Mouse (Mus musculus): Measurements from ENCODE around the gene Frmpd4.

DNA sequence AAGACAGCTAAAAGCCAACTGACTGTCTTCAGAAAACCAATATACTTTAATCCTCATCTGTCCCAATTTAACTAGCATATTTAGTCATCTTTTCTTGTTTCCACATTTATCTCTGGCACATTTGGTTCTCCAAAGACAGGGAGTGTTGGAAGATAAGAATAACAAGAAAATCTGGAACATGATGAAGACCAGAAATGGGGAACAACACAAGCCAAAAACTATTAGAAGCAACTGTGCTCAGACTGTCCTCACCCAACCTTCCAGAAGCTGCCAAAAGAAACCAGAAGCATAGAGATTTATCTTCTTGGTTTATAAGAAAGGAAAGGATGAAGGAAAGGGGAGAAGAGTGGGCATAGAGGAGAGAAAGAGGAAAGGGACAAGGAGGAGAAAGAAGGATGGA lies 748.6 kb downstream of the Frmpd4 start:
- TF ChIP-seq CTCF (conservative IDR thresholded peaks at IDR 0.05; ENCODE audit: low read length) (no peak), POU5F1 (IDR thresholded peaks at IDR 0.05; ENCODE audit: borderline replicate concordance, low read length) (no peak)
